In the genomic region with DNA sequence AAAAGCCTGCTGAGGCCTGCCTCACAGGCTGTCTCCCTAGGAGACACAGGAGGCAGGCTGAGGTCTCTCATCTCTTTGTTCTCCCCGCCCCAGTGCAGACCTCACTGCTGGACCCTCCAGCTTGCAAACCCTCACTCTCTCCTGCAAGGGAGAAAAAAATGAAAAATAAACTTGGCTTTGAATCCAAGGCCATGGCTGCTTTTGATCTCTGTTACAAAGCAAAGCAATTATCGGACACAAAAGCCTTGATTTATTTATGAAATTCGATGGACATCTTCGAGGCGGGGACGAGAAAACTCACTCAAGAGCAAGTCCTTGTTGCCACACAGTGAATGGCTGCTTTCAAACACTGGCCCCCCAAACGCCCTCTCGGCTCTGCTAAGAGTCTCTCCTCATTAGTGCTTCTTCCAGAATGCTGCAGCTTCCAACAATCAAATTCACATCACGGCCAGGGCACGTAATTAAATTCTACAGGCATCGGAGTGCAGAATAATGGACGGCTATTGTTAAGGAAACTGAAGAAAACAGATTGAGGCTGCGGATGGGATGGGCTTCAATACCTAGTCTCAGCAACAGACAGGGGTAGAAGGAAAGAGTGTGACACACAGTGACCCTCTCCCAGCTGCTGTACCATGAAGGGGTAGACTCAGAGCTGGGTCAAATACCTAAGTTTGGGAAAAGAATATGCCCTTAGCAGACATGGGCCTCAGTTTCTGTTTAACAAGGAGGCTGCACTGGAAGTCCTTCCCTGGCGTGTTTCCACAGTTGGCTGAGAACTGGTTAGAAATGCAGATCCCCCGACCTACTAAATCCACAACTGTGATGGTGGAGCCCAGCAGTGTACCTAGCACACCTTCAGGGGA, we compare ENCODE assay signal across 9 mouse cellular contexts.
A peak's percentile ranks its signal among the peaks of the same experiment; 100 is the strongest.
DNase-seq lines count a peak whose midpoint lies in the region; ATAC-seq and TF ChIP-seq lines count a peak whose summit lies in the region.
"Had no signal": no experiment of that assay in that cellular context is flagged by ENCODE, and none has a peak within 500 bp of the region (broad histone marks: within the 10 kb centered on the region; RNA-seq: fewer than 3 reads in every experiment).

No protein-coding gene starts in this region.

- H3K27ac ChIP-seq in hindbrain, embryonic 14.5 days, result peak overlapping the region; percentile 92
- peak overlapping the region; percentile 82 for H3K27ac ChIP-seq in midbrain, postnatal 0 days (ENCODE audit: low read depth, low read length)
- H3K27ac ChIP-seq: liver, embryonic 15.5 days had no signal

- no peaks in the 10 kb centered on the region for H3K27me3 ChIP-seq in hindbrain, embryonic 14.5 days (ENCODE audit: control insufficient read depth, insufficient read depth, low read length)
- H3K27me3 ChIP-seq in midbrain, postnatal 0 days (ENCODE audit: insufficient read depth, low read length), result no peaks in the 10 kb centered on the region
- H3K27me3 ChIP-seq: liver, embryonic 15.5 days had no signal

- peak overlapping the region; percentile 11; the same call in 1 of the 2 replicates for H3K4me2 ChIP-seq in hindbrain, embryonic 14.5 days (replicated peaks)
- no peak overlapping the region for H3K4me2 ChIP-seq in midbrain, postnatal 0 days (ENCODE audit: low read depth, low read length, poor library complexity, severe bottlenecking)
- H3K4me2 ChIP-seq: liver, embryonic 15.5 days had no signal

- DNase-seq in frontal cortex, postnatal 25 days (ENCODE audit: low spot score in 2 of 2), result no peak
- peak; percentile 83 for DNase-seq in embryo, embryonic 10.5 days (ENCODE audit: low spot score)
- DNase-seq in hindbrain, embryonic 14.5 days (ENCODE audit: low spot score), result peak; percentile 77
- peak; percentile 84 for DNase-seq in midbrain, postnatal 0 days (ENCODE audit: low spot score)
- no peak for DNase-seq in spleen, adult 12 weeks (ENCODE audit: low spot score)
- DNase-seq in kidney, adult 11 months, result no peak
- no peak for DNase-seq in gastrocnemius, adult 18-20 months (ENCODE audit: low spot score)

- TF ChIP-seq CTCF in midbrain, postnatal 0 days (IDR thresholded peaks at IDR 0.05), result no peak

- WGBS in hindbrain, embryonic 14.5 days, result 12% methylated on average over 15 of the region's 15 CpGs
- 6% methylated on average over 15 of the region's 15 CpGs for WGBS in midbrain, postnatal 0 days

- peak; percentile 58 for ATAC-seq in frontal cortex, adult (ENCODE audit: low TSS enrichment)
- peak; percentile 82 for ATAC-seq in hindbrain, embryonic 14.5 days (ENCODE audit: low FRiP score)
- peak; percentile 75 for ATAC-seq in midbrain, postnatal 0 days (ENCODE audit: low FRiP score)

- H3K4me3 ChIP-seq in hindbrain, embryonic 14.5 days (replicated peaks; ENCODE audit: low read length), result no peak overlapping the region
- no peak overlapping the region for H3K4me3 ChIP-seq in midbrain, postnatal 0 days (ENCODE audit: low read depth, low read length)
- H3K4me3 ChIP-seq: liver, embryonic 15.5 days had no signal

- H3K36me3 ChIP-seq in hindbrain, embryonic 14.5 days (replicated peaks; ENCODE audit: control insufficient read depth, insufficient read depth), result no peaks in the 10 kb centered on the region; the same call in 1 of the 2 replicates
- H3K36me3 ChIP-seq in midbrain, postnatal 0 days (ENCODE audit: insufficient read depth, low read length), result peaks cover 3% of the 10 kb centered on the region; the same call in 1 of the 2 replicates
- H3K36me3 ChIP-seq: liver, embryonic 15.5 days had no signal

- peaks cover 53% of the 10 kb centered on the region for H3K4me1 ChIP-seq in hindbrain, embryonic 14.5 days (replicated peaks; ENCODE audit: control insufficient read depth, insufficient read depth, low read length)
- H3K4me1 ChIP-seq in midbrain, postnatal 0 days (ENCODE audit: insufficient read depth, low read length), result peaks cover 24% of the 10 kb centered on the region
- H3K4me1 ChIP-seq: liver, embryonic 15.5 days had no signal

- peak overlapping the region; percentile 26 for H3K9ac ChIP-seq in hindbrain, embryonic 14.5 days
- no peak overlapping the region for H3K9ac ChIP-seq in midbrain, postnatal 0 days (replicated peaks; ENCODE audit: low read length, poor library complexity, severe bottlenecking)
- H3K9ac ChIP-seq: liver, embryonic 15.5 days had no signal

- no peaks in the 10 kb centered on the region for H3K9me3 ChIP-seq in hindbrain, embryonic 14.5 days (ENCODE audit: control insufficient read depth, low read length)
- no peaks in the 10 kb centered on the region for H3K9me3 ChIP-seq in midbrain, postnatal 0 days (ENCODE audit: low read length)
- H3K9me3 ChIP-seq: liver, embryonic 15.5 days had no signal

Comparison
In these comparisons a context has a peak if more than half of its experiments do, and no peak if none do; other contexts are left out.
1. DNase-seq: peak in embryo, embryonic 10.5 days (single experiment), hindbrain, embryonic 14.5 days (single experiment) and midbrain, postnatal 0 days (single experiment); none in frontal cortex, postnatal 25 days (0 of 2), spleen, adult 12 weeks (single experiment), kidney, adult 11 months (single experiment) and gastrocnemius, adult 18-20 months (single experiment).
2. Peak in every context shown above with its lines, with median percentiles within 50 percentile points of each other: ATAC-seq.